Mouse (Mus musculus): Measurements from ENCODE around the gene Pp2d1. TPM values are rescaled to one million over a fixed set of nuclear protein-coding genes. Genes with fewer than 3 reads are reported as not detected.

The Pp2d1 gene
- polyA plus RNA-seq (2014; fragmentation: Illumina TruSeq; extraction: RNeasy Lipid Tissue Mini Kit (QIAGEN cat#74804)), result not detected

GRCm38 (mm10) chr17:53539351-53539750, at the start of gene Pp2d1:
Gene Pp2d1 (minus strand): TSS chr17:53539451.

GRCm38 (mm10) chr17:53566161-53566918, 27.1 kb upstream of the Pp2d1 start, which contains the start of gene Kat2b:
Gene Kat2b (plus strand): TSS chr17:53566861.

GRCm38 (mm10) chr17:53478858-53479603, 60.2 kb downstream of the Pp2d1 start, which contains the start of gene Rab5a:
Gene Rab5a (plus strand): TSS chr17:53479234.

GRCm38 (mm10) chr17:53462603-53463495, 76.4 kb downstream of the Pp2d1 start, which contains the start of gene Efhb:
Gene Efhb (minus strand): TSS chr17:53463321.

Other genes with a start within 250 kb of the Pp2d1 start
- gene Efhb, start 76.1 kb downstream of the Pp2d1 start, polyA plus RNA-seq (2014; fragmentation: Illumina TruSeq; extraction: RNeasy Lipid Tissue Mini Kit (QIAGEN cat#74804)), result 4.8 TPM
- 341 TPM for gene Rab5a, start 60.2 kb downstream of the Pp2d1 start, polyA plus RNA-seq (2014; fragmentation: Illumina TruSeq; extraction: RNeasy Lipid Tissue Mini Kit (QIAGEN cat#74804))
- gene Kat2b, start 27.4 kb upstream of the Pp2d1 start, polyA plus RNA-seq (2014; fragmentation: Illumina TruSeq; extraction: RNeasy Lipid Tissue Mini Kit (QIAGEN cat#74804)), result 186 TPM
- 27.4 TPM for gene Sgo1, start 149.9 kb upstream of the Pp2d1 start, polyA plus RNA-seq (2014; fragmentation: Illumina TruSeq; extraction: RNeasy Lipid Tissue Mini Kit (QIAGEN cat#74804))